Mouse (Mus musculus): ENCODE measurements around the gene Hs3st5. TPM values are rescaled to one million over a fixed set of nuclear protein-coding genes. Genes with fewer than 3 reads are reported as not detected.

The Hs3st5 gene
- polyA plus RNA-seq, 1 experiment from 2014 or later: 0.17 TPM

DNA sequence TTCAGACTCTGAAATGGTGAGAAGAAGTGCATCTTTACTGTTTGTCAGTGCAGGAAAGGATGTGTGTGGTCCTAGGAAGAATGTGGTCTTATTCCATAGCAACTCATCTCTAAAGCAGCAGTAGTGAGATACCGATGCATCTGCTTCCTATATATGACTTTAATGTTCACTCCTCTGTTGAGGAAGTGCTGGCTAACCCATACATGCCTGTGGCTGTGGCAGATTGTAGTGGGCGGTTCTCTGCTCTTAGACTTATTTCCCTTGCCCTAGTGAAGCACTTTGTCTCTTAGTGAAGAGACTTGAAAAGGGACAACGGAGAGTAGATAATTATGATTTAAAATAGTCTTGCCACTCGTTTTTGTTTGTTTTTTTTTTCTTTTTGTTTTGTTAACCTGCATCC lies 47.4 kb downstream of the Hs3st5 start:
- H3K4me1 ChIP-seq (replicated peaks; ENCODE audit: insufficient read depth, low read length): no peaks in the 10 kb centered on the region
- WGBS: 71% methylated on average over 4 of the region's 4 CpGs
- H3K27me3 ChIP-seq (ENCODE audit: insufficient read depth, low read length): no peaks in the 10 kb centered on the region
- H3K9me3 ChIP-seq (replicated peaks; ENCODE audit: low read length): no peaks in the 10 kb centered on the region
- no peak overlapping the region for H3K4me2 ChIP-seq (ENCODE audit: low read length)
- H3K36me3 ChIP-seq (ENCODE audit: insufficient read depth, low read length): no peaks in the 10 kb centered on the region
- no peak for TF ChIP-seq CTCF (IDR thresholded peaks at IDR 0.05; ENCODE audit: low read depth)
- no peak overlapping the region for H3K27ac ChIP-seq
- ATAC-seq (replicated peaks; ENCODE audit: low FRiP score, low read depth): no peak
- H3K4me3 ChIP-seq (replicated peaks; ENCODE audit: low read depth, low read length): no peak overlapping the region
- no peak for DNase-seq (ENCODE audit: low spot score)
- no peak overlapping the region for H3K9ac ChIP-seq (ENCODE audit: low read depth, low read length)

DNA sequence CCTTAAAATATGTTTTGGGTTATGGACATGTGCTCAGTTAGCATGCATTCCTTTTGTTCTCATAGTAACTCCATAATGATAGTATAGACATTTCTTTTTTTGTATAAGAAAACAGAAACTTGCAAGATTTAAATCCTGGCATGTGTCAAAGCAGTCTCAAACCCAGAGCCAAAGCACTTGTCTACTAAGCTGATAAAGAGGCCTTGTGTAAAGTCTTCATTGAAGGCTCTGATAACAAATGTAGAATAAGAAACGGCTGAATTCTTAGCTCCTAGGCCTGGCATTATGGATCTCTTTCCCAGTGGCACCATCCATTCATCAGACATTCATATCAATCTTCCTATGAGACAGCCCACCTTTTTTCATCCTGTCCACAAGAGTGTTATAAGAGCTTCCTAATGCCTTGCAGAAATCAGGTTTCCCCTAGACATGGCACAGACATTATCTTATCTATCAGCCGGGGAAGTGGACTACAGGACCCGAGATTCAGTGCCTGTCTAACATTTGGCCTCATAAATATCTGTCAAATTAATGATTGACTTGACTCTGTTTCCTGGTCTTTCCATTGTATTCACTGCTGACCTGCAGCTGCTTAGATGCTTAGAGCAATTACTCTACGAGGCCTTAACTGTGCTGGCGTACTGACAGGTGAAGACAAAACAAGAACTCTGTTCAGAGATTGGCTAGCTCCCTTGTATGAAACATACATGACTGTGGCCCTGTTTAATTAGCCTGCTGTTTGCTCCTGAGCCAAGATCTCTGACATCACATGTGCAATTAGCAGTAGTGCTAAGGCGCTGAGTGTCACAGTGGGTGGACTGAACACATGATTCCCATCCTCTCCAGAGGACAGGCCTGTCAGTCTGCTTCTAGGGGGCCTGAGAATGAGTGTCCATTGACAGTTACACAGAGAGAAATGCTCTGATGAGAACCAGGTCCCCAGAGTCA lies 48.6 kb downstream of the Hs3st5 start:
- no peak for TF ChIP-seq CTCF (IDR thresholded peaks at IDR 0.05; ENCODE audit: low read depth)
- H3K4me3 ChIP-seq (replicated peaks; ENCODE audit: low read depth, low read length): no peak overlapping the region
- H3K9ac ChIP-seq (ENCODE audit: low read depth, low read length): no peak overlapping the region
- WGBS: 59% methylated on average over 6 of the region's 6 CpGs
- H3K4me2 ChIP-seq (ENCODE audit: low read length): no peak overlapping the region
- H3K4me1 ChIP-seq (replicated peaks; ENCODE audit: insufficient read depth, low read length): no peaks in the 10 kb centered on the region
- H3K27me3 ChIP-seq (ENCODE audit: insufficient read depth, low read length): no peaks in the 10 kb centered on the region
- no peaks in the 10 kb centered on the region for H3K36me3 ChIP-seq (ENCODE audit: insufficient read depth, low read length)
- H3K27ac ChIP-seq: no peak overlapping the region
- ATAC-seq (replicated peaks; ENCODE audit: low FRiP score, low read depth) (no peak), DNase-seq (ENCODE audit: low spot score) (no peak)
- no peaks in the 10 kb centered on the region for H3K9me3 ChIP-seq (replicated peaks; ENCODE audit: low read length)

DNA sequence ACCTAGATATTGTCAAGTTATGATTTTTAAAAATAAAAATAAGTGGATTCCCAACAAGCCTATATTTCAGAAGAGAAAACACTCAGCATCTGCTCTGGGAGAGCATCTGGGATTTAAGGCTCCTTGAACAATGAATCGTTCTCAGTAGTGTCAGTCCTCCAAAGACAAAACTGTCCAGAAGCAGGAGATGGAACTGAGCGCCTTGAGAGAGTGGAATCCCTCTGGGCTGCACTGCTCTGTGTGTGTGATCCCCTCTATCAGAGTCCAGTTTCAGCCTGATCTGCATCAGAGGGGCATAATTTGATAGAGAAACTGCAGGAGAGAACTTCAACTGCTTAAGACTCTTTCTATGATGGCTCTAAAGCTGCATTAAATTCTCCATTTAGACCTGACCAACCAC lies 49.5 kb downstream of the Hs3st5 start:
- Histone ChIP-seq H3K4me2 (ENCODE audit: low read length) (no peak overlapping the region), H3K4me3 (replicated peaks; ENCODE audit: low read depth, low read length) (no peak overlapping the region), H3K27ac (no peak overlapping the region), H3K9ac (ENCODE audit: low read depth, low read length) (no peak overlapping the region), H3K9me3 (replicated peaks; ENCODE audit: low read length) (no peaks in the 10 kb centered on the region), H3K4me1 (replicated peaks; ENCODE audit: insufficient read depth, low read length) (no peaks in the 10 kb centered on the region), H3K27me3 (ENCODE audit: insufficient read depth, low read length) (no peaks in the 10 kb centered on the region), H3K36me3 (ENCODE audit: insufficient read depth, low read length) (no peaks in the 10 kb centered on the region)
- 83% methylated on average over 2 of the region's 2 CpGs for whole genome bisulfite sequencing
- TF ChIP-seq CTCF (IDR thresholded peaks at IDR 0.05; ENCODE audit: low read depth): no peak
- ATAC-seq (replicated peaks; ENCODE audit: low FRiP score, low read depth): no peak
- no peak for DNase-seq (ENCODE audit: low spot score)

DNA sequence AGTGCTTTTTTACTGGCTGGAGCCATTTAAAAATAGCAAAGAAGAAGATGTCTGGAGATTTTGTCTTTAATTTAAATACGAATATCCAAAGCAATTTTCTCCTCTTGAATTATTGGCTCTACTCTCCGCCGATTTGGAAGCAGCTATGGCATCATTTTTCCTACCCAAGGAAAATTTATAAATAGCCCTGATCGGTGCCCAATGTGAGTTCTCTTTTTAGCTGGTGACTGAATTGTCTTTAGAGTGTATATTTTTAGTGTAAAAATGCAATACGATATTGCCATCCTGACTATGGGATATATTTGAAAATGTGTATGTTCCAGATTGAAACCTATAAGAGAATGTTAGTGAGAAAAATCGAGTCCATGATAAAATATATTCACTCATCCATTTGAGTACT lies 51.1 kb downstream of the Hs3st5 start:
- Histone ChIP-seq H3K4me3 (replicated peaks; ENCODE audit: low read depth, low read length) (no peak overlapping the region), H3K9ac (ENCODE audit: low read depth, low read length) (no peak overlapping the region), H3K27me3 (ENCODE audit: insufficient read depth, low read length) (no peaks in the 10 kb centered on the region), H3K27ac (no peak overlapping the region), H3K9me3 (replicated peaks; ENCODE audit: low read length) (no peaks in the 10 kb centered on the region), H3K36me3 (ENCODE audit: insufficient read depth, low read length) (no peaks in the 10 kb centered on the region), H3K4me1 (replicated peaks; ENCODE audit: insufficient read depth, low read length) (no peaks in the 10 kb centered on the region), H3K4me2 (ENCODE audit: low read length) (no peak overlapping the region)
- 90% methylated on average over 6 of the region's 6 CpGs for WGBS
- no peak for ATAC-seq (replicated peaks; ENCODE audit: low FRiP score, low read depth)
- no peak for TF ChIP-seq CTCF (IDR thresholded peaks at IDR 0.05; ENCODE audit: low read depth)
- DNase-seq (ENCODE audit: low spot score): no peak

DNA sequence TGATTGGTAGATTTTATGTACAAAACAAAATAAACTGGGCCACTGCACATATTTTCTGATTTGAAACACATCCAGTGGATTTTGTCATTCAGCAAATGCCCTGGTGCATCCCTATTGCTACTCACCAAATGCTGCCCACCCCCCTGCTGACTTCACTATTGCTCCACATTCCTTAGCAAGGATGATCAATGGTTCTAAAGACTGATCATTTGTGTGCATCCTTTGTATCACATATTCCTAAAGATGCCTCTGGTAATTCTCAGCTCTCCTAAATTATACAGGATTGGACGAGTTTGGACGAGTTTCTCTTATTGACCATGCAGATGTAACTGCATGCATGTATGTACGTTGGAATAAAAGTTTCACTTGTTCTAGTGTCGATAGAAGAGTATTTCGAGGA lies 52.1 kb downstream of the Hs3st5 start:
- no peaks in the 10 kb centered on the region for H3K36me3 ChIP-seq (ENCODE audit: insufficient read depth, low read length)
- H3K4me2 ChIP-seq (ENCODE audit: low read length): no peak overlapping the region
- H3K4me3 ChIP-seq (replicated peaks; ENCODE audit: low read depth, low read length): no peak overlapping the region
- DNase-seq (ENCODE audit: low spot score) (no peak), ATAC-seq (replicated peaks; ENCODE audit: low FRiP score, low read depth) (no peak)
- H3K9ac ChIP-seq (ENCODE audit: low read depth, low read length): no peak overlapping the region
- 84% methylated on average over 5 of the region's 5 CpGs for WGBS
- H3K27me3 ChIP-seq (ENCODE audit: insufficient read depth, low read length): no peaks in the 10 kb centered on the region
- H3K27ac ChIP-seq: no peak overlapping the region
- H3K4me1 ChIP-seq (replicated peaks; ENCODE audit: insufficient read depth, low read length): no peaks in the 10 kb centered on the region
- no peak for TF ChIP-seq CTCF (IDR thresholded peaks at IDR 0.05; ENCODE audit: low read depth)
- H3K9me3 ChIP-seq (replicated peaks; ENCODE audit: low read length): no peaks in the 10 kb centered on the region

DNA sequence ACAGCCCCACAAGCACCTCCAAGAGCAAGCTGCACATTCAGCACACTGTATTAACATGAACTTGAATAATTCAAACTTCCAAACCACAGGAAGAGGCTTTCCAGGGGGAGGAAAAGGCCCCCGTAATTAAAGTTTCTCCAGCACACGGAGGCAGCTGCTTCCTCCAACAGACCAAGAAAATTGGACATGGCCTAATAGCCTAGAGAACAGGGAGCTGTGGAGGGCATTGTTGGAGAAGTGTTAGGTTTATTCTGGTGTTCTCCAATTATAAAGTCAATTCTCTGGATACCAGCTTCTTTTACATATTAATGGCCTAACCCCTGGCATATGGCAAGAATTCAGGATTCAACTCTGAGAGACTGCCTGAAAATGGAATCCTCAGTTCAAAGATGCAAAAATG lies 60.6 kb downstream of the Hs3st5 start:
- no peaks in the 10 kb centered on the region for H3K9me3 ChIP-seq (replicated peaks; ENCODE audit: low read length)
- ATAC-seq (replicated peaks; ENCODE audit: low FRiP score, low read depth) (no peak), DNase-seq (ENCODE audit: low spot score) (peak; percentile 14)
- no peaks in the 10 kb centered on the region for H3K4me1 ChIP-seq (replicated peaks; ENCODE audit: insufficient read depth, low read length)
- H3K36me3 ChIP-seq (ENCODE audit: insufficient read depth, low read length): no peaks in the 10 kb centered on the region
- H3K4me3 ChIP-seq (replicated peaks; ENCODE audit: low read depth, low read length): no peak overlapping the region
- H3K27me3 ChIP-seq (ENCODE audit: insufficient read depth, low read length): no peaks in the 10 kb centered on the region
- TF ChIP-seq CTCF (IDR thresholded peaks at IDR 0.05; ENCODE audit: low read depth): no peak
- H3K9ac ChIP-seq (ENCODE audit: low read depth, low read length): no peak overlapping the region
- H3K4me2 ChIP-seq (ENCODE audit: low read length): no peak overlapping the region
- H3K27ac ChIP-seq: no peak overlapping the region
- 22% methylated on average over 2 of the region's 2 CpGs for WGBS
